Mouse (Mus musculus) midbrain, embryonic 15.5 days (tissue): Measurements from ENCODE around the gene Gm10961. TPM values are rescaled to one million over a fixed set of nuclear protein-coding genes. Genes with fewer than 3 reads are reported as not detected.
A peak's percentile ranks its signal among the peaks of the same experiment; 100 is the strongest.

Experiments
- ATAC-seq: fragments of 200-750 bp; cut with Nextera tagmentation; replicated peaks from 2 replicates; pipeline ENCODE4 v1.8.0; 2017; ENCODE audit warnings: moderate TSS enrichment
- H3K27ac ChIP-seq: fragments of 300-500 bp; sonication (generic); 2 replicates; pipeline ENCODE4 v1.5.1; 2015; ENCODE audit warnings: mild to moderate bottlenecking, inconsistent platforms
- H3K27me3 ChIP-seq: fragments of 300-500 bp; sonication (generic); replicated peaks from 2 replicates; pipeline ENCODE4 v1.6.1; 2015; ENCODE audit warnings: inconsistent platforms
- H3K36me3 ChIP-seq: fragments of 300-500 bp; sonication (generic); replicated peaks from 2 replicates; pipeline ENCODE4 v1.6.1; 2015; ENCODE audit warnings: inconsistent platforms
- H3K4me1 ChIP-seq: fragments of 300-500 bp; sonication (generic); 2 replicates; pipeline ENCODE4 v1.6.1; 2015; ENCODE audit warnings: inconsistent platforms
- H3K4me2 ChIP-seq: fragments of 300-500 bp; sonication (generic); 2 replicates; pipeline ENCODE4 v1.6.1; 2015; ENCODE audit warnings: inconsistent platforms, mild to moderate bottlenecking, moderate library complexity
- H3K4me3 ChIP-seq: fragments of 300-500 bp; sonication (generic); 2 replicates; pipeline ENCODE4 v1.5.1; 2015; ENCODE audit warnings: mild to moderate bottlenecking, inconsistent platforms
- H3K9ac ChIP-seq: fragments of 300-500 bp; sonication (generic); 2 replicates; pipeline ENCODE4 v1.6.1; 2015; ENCODE audit warnings: mild to moderate bottlenecking, inconsistent platforms
- H3K9me3 ChIP-seq: fragments of 300-500 bp; sonication (generic); 2 replicates; pipeline ENCODE4 v1.6.1; 2016; ENCODE audit warnings: inconsistent platforms
- WGBS: fragments of 180-500 bp; shearing (Covaris S2); methylation state at CpG from one replicate; pipeline ENCODE4 v1.1.7; 2015; ENCODE audit warnings: mixed read lengths; 5-methylcytosine and 5-hydroxymethylcytosine counted together
- polyA plus RNA-seq: library from polyadenylated mRNA; unstranded; fragments of >200 nt; fragmentation: Nextera tagmentation; extraction: Ambion mirVana; gene quantifications from 2 replicates; pipeline ENCODE4 v1.2.1, GENCODE M21; 2015

Gm10961 gene
- not detected in 2 replicates for polyA plus RNA-seq

DNA sequence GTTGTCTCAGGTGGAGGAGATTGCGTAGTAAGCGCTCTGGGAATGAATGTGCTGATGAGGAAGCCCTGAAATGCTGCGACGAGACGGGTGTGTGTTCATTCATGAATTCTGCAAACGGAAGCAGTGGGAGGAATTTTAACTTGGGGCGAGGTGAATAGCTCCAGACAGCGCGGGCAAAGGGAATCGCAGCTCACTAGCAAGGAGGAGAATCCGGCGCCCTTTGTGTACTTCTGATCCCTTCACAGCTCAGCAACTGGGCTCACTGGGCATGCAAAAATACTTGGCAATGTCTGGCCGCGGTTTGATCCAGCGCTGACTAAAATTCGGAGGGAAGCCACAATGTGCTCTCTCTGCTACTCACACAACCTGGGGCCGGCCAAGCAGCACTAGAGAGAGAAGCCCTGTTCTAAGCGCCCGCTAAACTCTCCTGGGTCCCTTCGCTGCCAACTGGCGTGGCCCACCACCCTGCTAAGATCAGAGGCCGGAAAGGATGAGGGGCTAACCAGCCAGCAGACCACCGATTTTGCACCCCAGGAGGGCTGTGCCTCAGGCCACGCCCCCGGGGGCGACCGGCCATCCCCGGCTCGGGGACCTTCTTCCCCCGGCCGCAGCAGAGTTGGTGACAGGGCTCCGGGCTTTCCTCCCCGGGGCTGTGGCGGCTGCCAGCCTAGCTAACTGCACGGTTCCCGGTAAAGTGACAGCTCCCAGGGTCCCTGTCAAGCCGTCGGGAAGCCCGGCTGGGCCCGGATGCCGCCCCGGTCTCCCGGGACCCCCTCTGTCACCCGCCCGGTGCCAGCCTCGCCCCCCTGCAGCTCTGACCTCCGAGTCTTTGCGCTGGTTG lies at the start of gene Gm10961:
TSS of gene Gm10961 (plus strand) at position 641 of the 841 bp plus-strand sequence.
- H3K4me1 ChIP-seq: peaks cover 24% of the 10 kb centered on the region
- H3K4me2 ChIP-seq: peak within 1 kb of the TSS; percentile 64
- H3K36me3 ChIP-seq: peaks cover 18% of the 10 kb centered on the region; the same call in 1 of the 2 replicates
- H3K9ac ChIP-seq: peak within 1 kb of the TSS; percentile 100
- no peaks in the 10 kb centered on the region for H3K9me3 ChIP-seq
- no peaks in the 10 kb centered on the region for H3K27me3 ChIP-seq
- peak; percentile 81 for ATAC-seq
- peak within 1 kb of the TSS; percentile 99 for H3K27ac ChIP-seq
- peak within 1 kb of the TSS; percentile 98 for H3K4me3 ChIP-seq
- under 1% methylated on average over 44 of the region's 48 CpGs for WGBS

DNA sequence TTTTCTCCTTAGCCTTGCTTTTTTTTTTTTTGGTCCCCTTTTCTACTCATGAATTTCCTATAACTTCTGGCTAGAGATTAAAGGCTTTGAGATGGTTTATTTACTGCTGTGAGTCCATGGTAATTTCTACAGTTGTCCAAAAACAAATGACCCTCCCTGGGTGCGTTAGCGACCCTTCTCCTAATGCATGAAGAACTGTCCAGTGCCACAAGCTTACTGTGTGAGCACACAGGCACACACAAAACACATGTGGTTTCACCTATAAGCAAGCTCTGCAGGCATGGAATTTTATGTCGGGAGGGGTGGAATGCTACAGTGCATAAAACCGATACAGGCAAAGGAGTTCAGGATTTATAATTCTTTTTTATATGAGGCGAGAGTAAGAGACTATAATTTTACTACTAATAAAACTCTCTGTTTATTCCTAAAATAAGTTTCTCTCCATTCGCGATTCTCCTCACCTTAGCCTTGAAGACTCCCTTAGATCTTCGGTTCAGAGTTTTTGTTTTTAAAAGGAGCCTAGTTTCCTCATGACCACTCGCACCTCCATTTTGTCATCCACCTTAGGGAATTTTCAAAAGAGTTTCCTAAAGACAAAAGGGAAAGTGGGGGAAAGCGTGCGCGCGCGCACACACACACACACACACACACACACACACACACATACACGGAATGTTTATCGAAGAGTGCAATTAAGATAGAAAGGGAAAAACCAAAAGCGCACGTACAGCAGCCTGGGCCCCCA lies 48.8 kb upstream of the Gm10961 start:
- peak overlapping the region; percentile 22 for H3K4me3 ChIP-seq
- no peak overlapping the region for H3K27ac ChIP-seq
- no peaks in the 10 kb centered on the region for H3K36me3 ChIP-seq
- peak overlapping the region; percentile 46 for H3K4me2 ChIP-seq
- no peak for ATAC-seq
- H3K4me1 ChIP-seq: peaks cover 9% of the 10 kb centered on the region
- peaks cover 76% of the 10 kb centered on the region for H3K27me3 ChIP-seq
- H3K9me3 ChIP-seq: no peaks in the 10 kb centered on the region
- WGBS: 2% methylated on average over 18 of the region's 18 CpGs
- H3K9ac ChIP-seq: no peak overlapping the region

DNA sequence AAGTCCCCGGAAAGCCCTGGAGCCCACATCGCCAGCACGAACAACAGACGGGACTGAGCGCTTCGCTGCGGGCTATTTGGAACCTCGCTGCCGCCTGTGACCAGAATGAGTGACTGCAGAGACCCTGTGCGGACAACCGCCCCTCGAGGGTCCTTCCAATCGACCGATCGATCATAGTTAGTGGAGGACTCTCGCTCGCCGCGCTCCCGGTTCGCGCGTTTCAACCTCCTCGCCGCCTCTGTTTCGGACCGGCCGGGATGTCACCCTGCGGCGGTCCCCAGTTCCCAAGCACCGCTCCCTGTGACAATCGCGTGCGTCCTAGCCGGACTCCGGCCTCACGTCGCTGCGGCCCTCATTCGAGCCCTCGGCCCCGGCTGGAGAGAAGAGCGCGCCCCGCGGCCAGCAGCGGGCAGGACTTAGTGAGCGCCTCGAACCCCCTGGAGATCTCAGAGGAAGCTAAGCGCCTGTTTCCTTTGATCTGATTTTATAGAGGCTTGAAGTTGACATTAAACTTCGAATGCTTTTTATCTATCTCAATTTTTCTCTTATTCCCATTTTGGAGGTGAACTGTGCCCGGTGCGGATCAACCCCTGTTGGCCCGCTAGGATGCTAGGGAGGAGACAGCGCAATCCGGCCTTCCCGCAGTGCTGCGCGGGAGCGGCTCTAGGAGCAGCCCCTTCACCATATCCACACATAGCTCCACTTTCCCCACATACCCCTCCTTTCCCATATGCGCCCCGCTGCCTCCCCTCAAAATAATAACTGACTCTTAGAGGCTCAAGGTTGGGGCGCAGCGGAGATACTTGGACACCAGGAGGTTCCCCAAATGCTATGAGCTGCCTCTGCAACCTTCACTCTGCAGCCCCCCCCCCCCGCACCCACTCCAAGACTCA lies 48.0 kb upstream of the Gm10961 start:
- H3K27me3 ChIP-seq: peaks cover 80% of the 10 kb centered on the region
- no peak overlapping the region for H3K27ac ChIP-seq
- peaks cover 9% of the 10 kb centered on the region for H3K4me1 ChIP-seq
- H3K36me3 ChIP-seq: no peaks in the 10 kb centered on the region
- peak overlapping the region; percentile 46 for H3K4me2 ChIP-seq
- WGBS: under 1% methylated on average over 65 of the region's 65 CpGs
- no peak for ATAC-seq
- no peak overlapping the region for H3K9ac ChIP-seq
- H3K4me3 ChIP-seq: peak overlapping the region; percentile 22
- no peaks in the 10 kb centered on the region for H3K9me3 ChIP-seq

DNA sequence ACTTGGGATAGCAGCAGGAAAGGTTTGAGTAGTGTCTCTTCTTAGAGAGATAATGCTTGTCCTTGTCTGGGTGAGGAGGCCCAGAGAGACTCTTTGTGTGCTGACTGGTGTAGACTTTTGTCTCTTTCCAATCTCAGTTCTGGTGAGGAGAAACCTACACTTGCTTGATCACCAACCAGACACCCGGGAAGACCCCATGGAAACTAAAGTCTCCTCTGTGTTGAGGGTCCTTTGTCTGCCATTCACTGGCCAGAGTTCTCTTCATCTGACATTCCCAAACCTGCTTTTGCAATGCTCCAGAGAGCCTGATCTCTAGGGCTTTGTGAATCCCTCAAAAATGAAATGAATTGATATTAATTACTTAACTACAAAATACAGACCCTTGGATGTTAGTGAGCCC lies 47.2 kb upstream of the Gm10961 start:
- H3K4me1 ChIP-seq: peaks cover 9% of the 10 kb centered on the region
- no peaks in the 10 kb centered on the region for H3K9me3 ChIP-seq
- peaks cover 77% of the 10 kb centered on the region for H3K27me3 ChIP-seq
- H3K4me3 ChIP-seq: no peak overlapping the region
- H3K4me2 ChIP-seq: no peak overlapping the region
- no peak for ATAC-seq
- no peak overlapping the region for H3K27ac ChIP-seq
- no peaks in the 10 kb centered on the region for H3K36me3 ChIP-seq
- WGBS: 3% methylated on average over 1 of the region's 1 CpGs
- no peak overlapping the region for H3K9ac ChIP-seq

DNA sequence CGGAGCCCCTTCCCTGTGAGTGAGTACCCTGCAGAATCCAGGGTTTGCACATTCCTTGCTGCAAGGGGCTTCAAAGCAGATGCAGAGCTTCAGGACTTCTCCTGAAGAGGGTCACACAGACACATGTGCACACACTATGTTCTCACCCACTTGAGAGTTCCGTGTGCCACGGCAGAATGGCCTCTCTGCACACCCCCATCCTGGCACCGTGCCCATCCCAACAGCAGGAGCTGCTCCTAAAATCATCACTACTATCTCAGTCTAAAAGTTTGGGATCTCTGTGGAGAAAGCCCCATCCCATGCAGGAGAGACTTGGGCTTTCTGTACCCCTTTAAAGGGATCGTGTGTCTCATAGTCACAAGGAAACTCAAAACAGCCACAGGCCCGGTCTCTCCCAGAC lies 44.6 kb upstream of the Gm10961 start:
- Histone ChIP-seq H3K4me1 (peaks cover 9% of the 10 kb centered on the region), H3K9me3 (no peaks in the 10 kb centered on the region), H3K4me3 (no peak overlapping the region), H3K9ac (no peak overlapping the region), H3K36me3 (no peaks in the 10 kb centered on the region), H3K4me2 (no peak overlapping the region), H3K27me3 (peaks cover 61% of the 10 kb centered on the region), H3K27ac (no peak overlapping the region)
- ATAC-seq: no peak
- WGBS: 80% methylated on average over 6 of the region's 6 CpGs

GRCm38 (mm10) chr3:107591612-107592011 lies 39.5 kb upstream of the Gm10961 start:
- Histone ChIP-seq H3K4me1 (peaks cover 11% of the 10 kb centered on the region), H3K4me3 (no peak overlapping the region), H3K27ac (no peak overlapping the region), H3K9me3 (no peaks in the 10 kb centered on the region), H3K9ac (no peak overlapping the region), H3K4me2 (no peak overlapping the region), H3K36me3 (no peaks in the 10 kb centered on the region), H3K27me3 (peaks cover 51% of the 10 kb centered on the region)
- WGBS: 65% methylated on average over 1 of the region's 1 CpGs
- no peak for ATAC-seq

DNA sequence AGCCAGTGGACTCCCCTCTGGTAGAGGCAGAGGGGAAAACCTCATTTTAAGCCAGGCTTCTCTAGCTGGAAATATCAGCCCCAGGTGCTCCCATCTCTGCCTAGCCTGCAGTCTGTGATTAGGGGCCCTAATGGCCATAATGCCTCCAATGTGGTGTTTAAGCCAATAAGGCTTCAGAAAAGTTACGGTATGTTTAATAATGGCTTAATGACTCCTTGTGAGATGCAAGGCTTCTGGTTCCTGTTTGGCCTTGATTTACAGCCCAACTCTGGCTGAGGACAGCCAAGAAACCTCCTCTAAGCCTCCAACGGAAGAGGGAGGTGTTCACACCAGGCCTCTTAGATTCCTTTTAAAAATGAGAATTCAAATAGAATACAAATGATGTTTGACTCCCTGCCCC lies 37.5 kb upstream of the Gm10961 start:
- Histone ChIP-seq H3K4me2 (no peak overlapping the region), H3K4me3 (no peak overlapping the region), H3K9me3 (no peaks in the 10 kb centered on the region), H3K9ac (no peak overlapping the region), H3K27me3 (peaks cover 52% of the 10 kb centered on the region), H3K27ac (no peak overlapping the region), H3K4me1 (peaks cover 19% of the 10 kb centered on the region), H3K36me3 (no peaks in the 10 kb centered on the region)
- no peak for ATAC-seq
- 62% methylated on average over 2 of the region's 2 CpGs for WGBS

- Histone ChIP-seq H3K36me3 (no peaks in the 10 kb centered on the region), H3K27ac (no peak within 1 kb of the TSS), H3K4me2 (peak within 1 kb of the TSS; percentile 53), H3K9ac (peak within 1 kb of the TSS; percentile 10; the same call in 1 of the 2 replicates), H3K4me3 (peak within 1 kb of the TSS; percentile 30), H3K9me3 (no peaks in the 10 kb centered on the region), H3K4me1 (peaks cover 19% of the 10 kb centered on the region), H3K27me3 (peaks cover 63% of the 10 kb centered on the region)
- under 1% methylated on average over 40 of the region's 46 CpGs for WGBS
- ATAC-seq: peak; percentile 42
These were observed 36.4 kb upstream of the Gm10961 start, which contains the start of gene Alx3 for GRCm38 (mm10) chr3:107594662-107595263. Alx3 (plus strand) TSS chr3:107595031.

- Histone ChIP-seq H3K36me3 (no peaks in the 10 kb centered on the region), H3K4me3 (peak overlapping the region; percentile 30), H3K27me3 (peaks cover 70% of the 10 kb centered on the region), H3K4me2 (peak overlapping the region; percentile 53), H3K27ac (no peak overlapping the region), H3K4me1 (peaks cover 19% of the 10 kb centered on the region), H3K9me3 (no peaks in the 10 kb centered on the region), H3K9ac (peak overlapping the region; percentile 10; the same call in 1 of the 2 replicates)
- WGBS: under 1% methylated on average over 50 of the region's 50 CpGs
- ATAC-seq: peak; percentile 19; the same call in 1 of the 2 replicates
These were observed 35.7 kb upstream of the Gm10961 start for GRCm38 (mm10) chr3:107595264-107595937.

- Histone ChIP-seq H3K9me3 (no peaks in the 10 kb centered on the region), H3K27ac (no peak overlapping the region), H3K4me2 (peak overlapping the region; percentile 53; the same call in 1 of the 2 replicates), H3K4me1 (peaks cover 19% of the 10 kb centered on the region), H3K4me3 (peak overlapping the region; percentile 30), H3K36me3 (no peaks in the 10 kb centered on the region), H3K27me3 (peaks cover 76% of the 10 kb centered on the region), H3K9ac (no peak overlapping the region)
- 0 out of 2 replicates have a peak, but pooled peaks have one; percentile 19 for ATAC-seq
- under 1% methylated on average over 34 of the region's 34 CpGs for WGBS
These were observed 35.1 kb upstream of the Gm10961 start for GRCm38 (mm10) chr3:107595938-107596461.
